Mouse (Mus musculus) CD4-positive, CD25-positive, alpha-beta regulatory T cell, adult 2 months (primary cell): ENCODE results near the gene Arl16.
"Not testable (repeated sequence)": the region's sequence is repeated elsewhere in the genome, so short reads cannot be mapped to it uniquely, and the experiment has no call there.

ENCODE experiments used
- DNase-seq: peaks from one replicate; pipeline ENCODE4 v3.0.0-alpha.2; 2012; ENCODE audit warnings: low read depth, low spot score

Gene Arl16

GRCm38 (mm10) chr11:120467051-120467735 lies at the start of gene Arl16:
Arl16 (minus strand) TSS chr11:120467607.
- peak; percentile 99 for DNase-seq

- DNase-seq = no peak
These were observed 49.7 kb upstream of the Arl16 start for GRCm38 (mm10) chr11:120517147-120517546.

DNA sequence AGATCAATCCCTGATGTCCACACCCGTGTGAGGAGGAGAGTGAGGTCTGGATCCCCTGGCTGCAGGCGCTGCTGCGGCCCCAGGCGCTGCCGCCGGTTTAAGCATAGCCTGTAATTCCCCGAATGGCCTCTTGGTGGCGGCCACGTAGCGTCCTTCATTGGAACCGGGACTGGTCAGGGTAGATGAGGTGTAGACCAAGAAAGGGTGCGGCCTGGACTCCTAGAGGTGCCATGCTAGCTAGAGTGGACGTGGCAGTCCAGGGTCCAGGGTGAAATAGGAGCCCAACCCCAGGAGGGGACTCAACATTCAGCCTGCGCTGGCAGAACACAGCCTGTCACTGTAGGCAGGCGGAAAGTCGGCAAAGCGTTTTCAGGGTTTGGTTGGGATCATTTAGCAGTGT lies 48.2 kb upstream of the Arl16 start:
- DNase-seq = peak; percentile 86

- not testable (repeated sequence) for DNase-seq
These were observed 46.9 kb upstream of the Arl16 start for GRCm38 (mm10) chr11:120514262-120514661.

GRCm38 (mm10) chr11:120512790-120513453 lies 45.5 kb upstream of the Arl16 start:
- DNase-seq = no peak

GRCm38 (mm10) chr11:120510375-120511030 lies 43.1 kb upstream of the Arl16 start:
- peak; percentile 56 for DNase-seq

DNA sequence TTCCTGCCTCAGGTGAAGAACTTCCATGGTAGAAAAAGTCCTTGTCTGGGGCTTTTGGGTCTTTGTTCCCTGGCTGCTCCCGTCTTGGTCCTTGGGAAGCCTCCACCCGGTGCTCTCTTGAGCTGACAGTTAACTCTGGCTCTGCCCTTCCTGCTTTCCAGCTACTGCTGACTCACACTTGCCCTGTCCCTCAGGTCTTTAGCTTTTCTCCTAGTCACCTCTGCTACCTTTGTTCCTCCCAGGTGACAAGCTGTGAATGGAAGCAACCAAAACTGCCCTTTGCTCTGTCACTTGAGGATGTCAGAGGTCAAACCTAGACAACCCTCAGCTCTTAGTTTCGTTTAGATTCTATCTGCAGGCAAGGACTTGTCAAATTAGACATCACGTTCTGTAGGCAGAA lies 42.5 kb upstream of the Arl16 start:
- no peak for DNase-seq

GRCm38 (mm10) chr11:120508290-120508870 lies 41.0 kb upstream of the Arl16 start:
- DNase-seq = no peak

- DNase-seq = no peak
These were observed 40.3 kb upstream of the Arl16 start for GRCm38 (mm10) chr11:120507611-120508289.

- DNase-seq = peak; percentile 38
These were observed 39.5 kb upstream of the Arl16 start for GRCm38 (mm10) chr11:120506899-120507298.

DNA sequence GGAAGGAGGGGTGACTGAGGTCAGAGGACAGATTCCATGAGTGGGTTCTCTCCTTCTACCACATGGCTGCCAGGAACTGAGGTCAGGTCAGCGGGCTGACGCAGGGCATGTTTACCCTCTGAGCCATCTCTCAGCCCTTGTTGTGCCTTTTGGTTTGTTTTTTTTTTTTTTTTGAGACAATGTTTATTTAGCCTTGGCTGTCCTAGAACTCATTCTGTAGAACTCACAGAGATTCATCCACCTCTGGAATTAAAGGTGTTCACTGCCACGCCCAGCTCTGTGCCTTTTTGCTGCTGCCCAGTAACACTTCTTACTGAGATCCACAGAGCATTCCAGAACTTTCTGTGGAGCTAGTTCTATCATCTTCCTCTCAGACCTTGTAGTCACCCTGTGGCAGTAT lies 38.3 kb upstream of the Arl16 start:
- no peak for DNase-seq

GRCm38 (mm10) chr11:120501701-120502100 lies 34.3 kb upstream of the Arl16 start:
- no peak for DNase-seq

DNA sequence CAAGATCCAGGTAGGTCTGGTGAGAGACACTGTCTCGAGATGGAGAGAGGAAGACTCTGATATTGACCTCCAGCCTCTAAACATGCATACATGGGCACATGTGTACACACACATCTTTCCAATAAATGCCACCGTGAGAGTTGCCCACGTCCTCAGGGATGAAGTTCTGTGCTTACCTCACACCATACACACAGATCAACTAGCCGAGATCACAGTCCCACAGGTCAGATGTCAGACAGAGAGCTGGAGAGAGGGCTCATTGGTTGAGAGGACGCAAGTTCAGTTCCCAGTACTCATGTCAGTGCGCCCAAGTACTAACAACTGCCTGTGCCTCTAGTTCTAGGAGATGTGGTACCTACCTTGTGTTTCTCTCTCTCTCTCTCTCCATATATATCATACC lies 33.6 kb upstream of the Arl16 start:
- no peak for DNase-seq

DNA sequence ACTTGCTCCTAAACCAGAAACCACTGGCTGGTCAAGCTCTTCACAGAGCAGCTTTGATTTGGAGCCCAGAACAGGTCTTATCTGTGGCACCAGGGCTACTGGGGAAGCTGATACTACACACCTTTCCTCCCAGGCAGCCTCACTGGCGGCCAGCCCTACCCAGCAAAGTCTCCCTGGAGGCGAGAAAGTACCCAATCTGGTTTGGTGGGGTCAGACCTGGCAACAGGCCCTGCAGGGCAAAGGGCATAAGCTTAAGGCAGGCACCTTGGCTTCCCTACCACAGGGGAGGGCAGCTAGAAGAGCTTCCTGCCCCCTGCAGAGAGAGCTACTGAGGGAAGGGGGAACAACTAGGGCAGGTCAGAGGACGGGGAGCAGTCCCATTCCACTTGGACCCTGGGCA lies 33.0 kb upstream of the Arl16 start:
- no peak for DNase-seq

DNA sequence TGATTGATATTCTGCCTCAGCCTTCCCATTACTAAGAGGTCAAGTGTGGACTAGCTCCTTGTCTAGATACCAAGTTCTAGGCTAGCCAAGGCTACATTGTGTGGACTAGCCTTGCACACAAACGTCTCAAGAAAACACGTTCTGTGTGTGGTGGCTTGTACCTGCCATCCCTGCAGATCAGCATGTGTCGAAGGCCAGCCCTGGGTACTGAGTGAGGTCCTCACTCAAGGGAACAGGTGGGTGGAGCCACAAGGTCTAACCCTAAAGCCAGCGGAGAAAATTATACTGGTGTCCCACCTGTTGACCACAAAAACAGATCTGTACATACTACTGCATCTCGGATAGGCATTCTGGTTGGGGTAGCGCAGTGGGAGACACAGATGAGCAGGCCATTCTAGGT lies 32.5 kb upstream of the Arl16 start:
- DNase-seq = no peak

- DNase-seq = no peak
These were observed 31.5 kb upstream of the Arl16 start for GRCm38 (mm10) chr11:120498891-120499290.

DNA sequence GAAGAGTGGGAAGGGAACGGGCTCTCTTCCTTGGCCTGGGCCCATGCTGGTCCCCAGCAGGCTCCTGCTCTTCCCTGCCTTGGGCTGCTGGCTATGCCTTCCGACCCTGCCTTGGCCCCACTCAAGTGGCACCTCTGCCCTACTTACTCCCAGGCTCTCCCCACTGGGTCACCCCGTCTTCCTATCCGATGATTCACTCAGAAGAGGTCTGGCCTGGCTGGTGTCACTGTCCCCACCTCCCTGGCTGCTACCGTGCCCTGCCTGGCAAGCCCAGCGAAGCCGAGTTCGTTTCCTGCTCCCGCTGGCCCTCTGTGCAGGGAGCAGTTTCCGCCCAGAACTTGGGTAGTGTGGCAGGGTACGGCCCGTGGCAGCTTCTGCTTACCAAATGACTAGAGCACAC lies 30.8 kb upstream of the Arl16 start:
- DNase-seq = no peak

- DNase-seq = no peak
These were observed 30.0 kb upstream of the Arl16 start for GRCm38 (mm10) chr11:120497436-120497835.

GRCm38 (mm10) chr11:120493911-120494310 lies 26.5 kb upstream of the Arl16 start:
- DNase-seq = no peak

- no peak for DNase-seq
These were observed 25.9 kb upstream of the Arl16 start for GRCm38 (mm10) chr11:120493351-120493750.

GRCm38 (mm10) chr11:120492878-120493203 lies 25.4 kb upstream of the Arl16 start:
- no peak for DNase-seq
